Mouse (Mus musculus): ENCODE results near the gene Zranb2. TPM values are rescaled to one million over a fixed set of nuclear protein-coding genes. Genes with fewer than 3 reads are reported as not detected.

The Zranb2 gene
- polyA plus RNA-seq (2015; fragmentation: Nextera tagmentation; extraction: Ambion mirVana), result 118 and 123 TPM in 2 replicates

DNA sequence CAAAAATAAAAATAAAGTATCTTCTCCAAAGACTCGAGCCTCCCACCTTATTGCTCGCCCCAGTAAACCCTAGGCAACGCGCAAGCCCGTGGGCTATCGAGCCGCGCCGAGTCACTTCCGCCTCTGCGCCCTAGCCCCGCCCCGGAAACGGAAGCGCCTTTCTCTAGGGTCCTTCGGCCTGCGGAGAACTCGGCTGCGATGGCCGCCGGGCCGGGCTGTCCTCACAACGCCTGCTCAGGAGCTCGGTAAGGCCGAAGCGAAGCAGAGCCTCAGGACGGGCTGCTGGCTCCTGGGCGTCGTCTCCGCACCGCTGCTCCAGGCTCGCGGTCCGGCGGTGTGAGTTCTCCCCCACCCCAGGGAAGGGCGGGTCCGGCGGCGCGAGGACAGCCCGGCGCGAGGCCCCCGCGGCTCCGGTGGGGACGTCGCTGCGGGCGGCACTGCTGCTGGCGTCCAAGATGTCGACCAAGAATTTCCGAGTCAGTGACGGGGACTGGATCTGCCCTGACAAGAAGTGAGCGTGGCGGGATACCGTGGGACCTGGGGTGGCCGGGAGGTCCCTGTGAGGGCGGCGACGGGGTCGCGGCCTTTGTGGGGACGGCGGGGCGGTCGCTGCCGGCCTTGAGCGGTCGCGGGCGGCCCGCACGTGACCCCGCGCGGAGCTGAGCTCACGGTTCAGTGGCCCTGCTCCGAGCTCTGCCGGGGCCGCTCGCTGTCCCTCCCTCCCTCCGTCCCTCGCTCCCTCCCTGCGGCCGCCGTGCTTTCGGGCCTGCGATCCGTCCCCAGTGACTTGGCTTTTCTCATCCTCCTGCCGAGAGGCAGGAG is at the start of gene Zranb2:
Zranb2 (plus strand) TSS at position 197 of the 822 bp plus-strand sequence.
- ATAC-seq (ENCODE audit: insufficient number of reproducible peaks, insufficient read depth, low FRiP score, low TSS enrichment, low read depth), result peak; percentile 92
- Histone ChIP-seq H3K9me3 (no peaks in the 10 kb centered on the region), H3K4me1 (peaks cover 8% of the 10 kb centered on the region; the same call in 1 of the 2 replicates), H3K27ac (peak within 1 kb of the TSS; percentile 93), H3K27me3 (peaks cover 40% of the 10 kb centered on the region), H3K36me3 (peaks cover 20% of the 10 kb centered on the region), H3K4me3 (peak within 1 kb of the TSS; percentile 88), H3K9ac (peak within 1 kb of the TSS; percentile 93), H3K4me2 (peak within 1 kb of the TSS; percentile 78)
- WGBS, result under 1% methylated on average over 77 of the region's 91 CpGs

GRCm38 (mm10) chr3:157492043-157492442 is 41.9 kb upstream of the Zranb2 start:
- no peaks in the 10 kb centered on the region for H3K4me1 ChIP-seq
- 37% methylated on average over 4 of the region's 4 CpGs for WGBS
- no peak for ATAC-seq (ENCODE audit: insufficient number of reproducible peaks, insufficient read depth, low FRiP score, low TSS enrichment, low read depth)
- H3K27me3 ChIP-seq, result no peaks in the 10 kb centered on the region
- H3K36me3 ChIP-seq, result no peaks in the 10 kb centered on the region
- H3K9ac ChIP-seq, result no peak overlapping the region
- no peak overlapping the region for H3K4me2 ChIP-seq
- no peak overlapping the region for H3K4me3 ChIP-seq
- H3K27ac ChIP-seq, result no peak overlapping the region
- H3K9me3 ChIP-seq, result no peaks in the 10 kb centered on the region

DNA sequence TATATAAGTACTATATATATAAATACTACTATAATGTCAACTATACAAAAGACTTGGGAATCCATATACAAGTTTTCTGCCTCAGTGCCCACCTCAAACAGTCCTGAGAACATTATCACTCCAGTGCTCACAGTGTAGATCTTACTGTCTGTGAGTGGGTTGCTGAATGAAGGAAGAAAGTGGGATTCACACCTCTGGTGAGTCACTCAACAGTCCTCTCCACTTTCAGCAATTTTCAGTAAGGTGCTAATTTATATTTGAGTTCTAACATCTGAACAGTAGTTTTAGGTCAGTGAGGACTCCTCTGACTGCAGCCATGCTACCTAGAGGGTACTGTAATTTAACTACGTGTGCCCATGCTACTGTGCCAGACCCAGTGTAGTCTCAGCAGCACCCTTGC is 31.7 kb upstream of the Zranb2 start:
- no peaks in the 10 kb centered on the region for H3K9me3 ChIP-seq
- no peaks in the 10 kb centered on the region for H3K27me3 ChIP-seq
- no peaks in the 10 kb centered on the region for H3K36me3 ChIP-seq
- H3K27ac ChIP-seq, result no peak overlapping the region
- no peak overlapping the region for H3K4me3 ChIP-seq
- H3K4me2 ChIP-seq, result no peak overlapping the region
- no peak for ATAC-seq (ENCODE audit: insufficient number of reproducible peaks, insufficient read depth, low FRiP score, low TSS enrichment, low read depth)
- H3K9ac ChIP-seq, result no peak overlapping the region
- no peaks in the 10 kb centered on the region for H3K4me1 ChIP-seq
- 66% methylated on average over 1 of the region's 1 CpGs for WGBS

DNA sequence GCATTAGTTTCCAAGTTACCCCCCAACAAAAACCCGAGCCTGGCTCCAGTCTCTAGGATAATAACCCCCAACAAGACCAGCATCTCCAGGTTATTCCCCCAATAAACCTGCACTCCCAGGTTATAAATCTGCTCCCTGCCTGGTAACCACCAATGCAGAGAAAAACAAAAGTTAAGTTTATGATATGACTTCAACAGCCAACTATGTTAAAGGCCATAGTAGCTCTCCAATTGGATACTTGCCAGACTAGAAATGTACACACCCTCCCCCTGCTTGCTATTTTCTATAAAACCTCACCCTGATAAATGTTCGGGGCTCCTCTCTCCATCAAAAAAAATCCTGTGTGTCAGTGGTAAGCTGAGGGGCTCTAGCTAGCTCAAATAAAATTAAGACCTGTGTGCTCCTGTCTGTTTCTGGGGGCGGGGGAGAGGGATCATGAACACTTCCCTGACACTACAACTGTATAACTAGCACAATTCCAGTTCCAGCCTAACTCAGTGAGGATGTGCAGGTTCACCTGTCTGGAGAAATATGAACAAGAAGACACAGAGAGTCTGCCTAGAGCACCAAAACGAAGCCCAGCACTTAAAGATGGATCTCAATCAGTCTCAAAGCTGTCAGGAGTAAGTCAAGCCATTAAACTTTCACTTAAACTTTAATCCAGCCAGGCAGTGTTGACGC is 19.7 kb upstream of the Zranb2 start:
- Histone ChIP-seq H3K27me3 (no peaks in the 10 kb centered on the region), H3K4me1 (no peaks in the 10 kb centered on the region), H3K9ac (no peak overlapping the region), H3K9me3 (no peaks in the 10 kb centered on the region), H3K4me3 (no peak overlapping the region), H3K36me3 (no peaks in the 10 kb centered on the region), H3K27ac (no peak overlapping the region), H3K4me2 (no peak overlapping the region)
- no peak for ATAC-seq (ENCODE audit: insufficient number of reproducible peaks, insufficient read depth, low FRiP score, low TSS enrichment, low read depth)
- 67% methylated on average over 5 of the region's 5 CpGs for WGBS

- 62% methylated on average over 3 of the region's 3 CpGs for WGBS
- Histone ChIP-seq H3K4me3 (no peak overlapping the region), H3K9me3 (no peaks in the 10 kb centered on the region)
Observed at GRCm38 (mm10) chr3:157516471-157516870, 17.5 kb upstream of the Zranb2 start.

DNA sequence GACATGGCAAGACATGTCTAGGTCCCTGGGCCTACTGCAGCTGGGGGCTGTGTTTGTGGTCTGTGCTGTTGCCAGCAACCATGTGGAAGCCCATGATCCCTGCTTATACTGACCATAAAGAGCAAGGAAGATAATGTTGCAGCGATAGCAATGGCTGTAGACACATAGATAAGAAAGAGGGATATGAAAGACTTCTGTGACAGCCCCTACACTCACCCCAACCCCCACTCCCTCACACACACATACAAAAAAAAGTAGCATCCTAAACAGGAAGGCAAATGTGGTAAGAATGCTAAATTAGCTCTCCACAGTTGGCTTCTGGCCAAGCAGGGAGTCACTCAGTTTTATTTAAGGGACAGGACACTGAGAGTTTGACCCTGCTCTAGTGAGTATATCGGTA is 16.0 kb upstream of the Zranb2 start:
- no peak overlapping the region for H3K4me3 ChIP-seq
- H3K9ac ChIP-seq, result no peak overlapping the region
- H3K4me2 ChIP-seq, result no peak overlapping the region
- WGBS, result 73% methylated on average over 2 of the region's 2 CpGs
- H3K36me3 ChIP-seq, result no peaks in the 10 kb centered on the region
- H3K9me3 ChIP-seq, result no peaks in the 10 kb centered on the region
- no peaks in the 10 kb centered on the region for H3K4me1 ChIP-seq
- H3K27ac ChIP-seq, result no peak overlapping the region
- peaks cover 12% of the 10 kb centered on the region for H3K27me3 ChIP-seq
- ATAC-seq (ENCODE audit: insufficient number of reproducible peaks, insufficient read depth, low FRiP score, low TSS enrichment, low read depth), result no peak

More at GRCm38 (mm10) chr3:157516471-157516870, 17.5 kb upstream of the Zranb2 start:
- Histone ChIP-seq H3K4me1 (no peaks in the 10 kb centered on the region), H3K27me3 (peaks cover 3% of the 10 kb centered on the region), H3K4me2 (no peak overlapping the region), H3K36me3 (no peaks in the 10 kb centered on the region), H3K27ac (no peak overlapping the region), H3K9ac (no peak overlapping the region)
- no peak for ATAC-seq (ENCODE audit: insufficient number of reproducible peaks, insufficient read depth, low FRiP score, low TSS enrichment, low read depth)

DNA sequence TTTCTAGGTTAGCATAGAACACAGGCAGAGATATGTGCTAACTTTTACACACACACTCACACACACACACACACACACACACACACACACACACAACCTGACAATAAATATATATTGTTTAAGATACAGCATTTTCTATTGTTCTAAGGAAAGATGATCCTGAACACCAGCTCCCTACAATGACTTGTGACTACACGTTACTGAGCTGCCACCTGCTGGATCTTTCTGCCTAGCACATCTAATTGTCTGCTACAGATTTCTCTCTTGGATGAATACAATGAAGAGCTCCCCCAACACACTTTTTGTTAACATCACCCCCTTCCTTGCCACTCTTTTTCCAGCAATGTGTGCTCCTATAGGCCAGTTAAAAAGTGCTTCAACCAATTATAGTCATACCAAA is 13.5 kb upstream of the Zranb2 start:
- Histone ChIP-seq H3K36me3 (no peaks in the 10 kb centered on the region), H3K4me1 (no peaks in the 10 kb centered on the region), H3K4me2 (no peak overlapping the region), H3K9ac (no peak overlapping the region), H3K27ac (no peak overlapping the region), H3K4me3 (no peak overlapping the region), H3K27me3 (peaks cover 25% of the 10 kb centered on the region), H3K9me3 (no peaks in the 10 kb centered on the region)
- 3% methylated on average over 1 of the region's 1 CpGs for WGBS
- ATAC-seq (ENCODE audit: insufficient number of reproducible peaks, insufficient read depth, low FRiP score, low TSS enrichment, low read depth), result no peak

DNA sequence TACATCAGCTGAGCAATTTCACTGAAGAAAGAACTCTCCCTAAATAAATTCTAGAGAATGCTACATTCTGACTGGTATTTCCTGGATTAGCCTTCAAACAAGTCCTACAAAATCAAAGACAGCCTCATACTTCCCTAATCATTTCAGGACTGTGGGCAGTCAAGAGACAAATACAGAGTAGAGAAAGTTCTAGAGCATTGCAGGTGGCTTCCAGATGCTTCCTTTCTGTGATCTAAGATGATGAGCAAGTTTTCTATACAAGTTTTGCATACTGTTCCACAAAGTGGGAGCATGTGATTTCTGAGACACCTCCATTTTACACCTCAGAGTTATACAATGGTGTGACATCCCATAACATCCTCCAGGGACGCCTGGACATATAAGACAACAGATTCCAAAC is 10.1 kb upstream of the Zranb2 start:
- Histone ChIP-seq H3K27me3 (peaks cover 45% of the 10 kb centered on the region), H3K9ac (no peak overlapping the region), H3K4me3 (no peak overlapping the region), H3K4me1 (no peaks in the 10 kb centered on the region), H3K4me2 (no peak overlapping the region), H3K36me3 (no peaks in the 10 kb centered on the region), H3K27ac (no peak overlapping the region), H3K9me3 (no peaks in the 10 kb centered on the region)
- WGBS, result 44% methylated on average over 1 of the region's 1 CpGs
- ATAC-seq (ENCODE audit: insufficient number of reproducible peaks, insufficient read depth, low FRiP score, low TSS enrichment, low read depth), result no peak

DNA sequence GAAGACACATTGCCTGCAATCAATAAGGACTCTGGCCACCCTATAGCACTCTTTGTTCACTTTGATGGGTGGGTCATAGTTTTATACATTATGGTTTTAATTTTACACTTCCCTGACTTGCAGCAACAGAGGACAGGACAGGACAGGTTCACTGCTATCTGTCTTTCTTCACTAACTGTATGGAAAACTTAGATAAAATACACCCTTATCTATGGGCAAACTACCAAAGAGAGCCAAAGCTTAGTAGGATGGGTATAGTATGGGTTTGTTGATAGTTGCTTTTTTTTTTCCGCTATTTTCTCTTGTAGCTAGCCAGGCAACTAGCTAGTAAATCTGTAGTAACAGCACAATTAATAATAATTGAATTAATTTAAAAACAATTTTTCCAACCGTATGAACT is 2.4 kb upstream of the Zranb2 start:
- WGBS, result 70% methylated on average over 2 of the region's 2 CpGs
- H3K9ac ChIP-seq, result no peak overlapping the region
- H3K27me3 ChIP-seq, result peaks cover 59% of the 10 kb centered on the region
- H3K36me3 ChIP-seq, result 0 out of 2 replicates have a peak, but pooled peaks cover 4% of the 10 kb centered on the region
- no peak for ATAC-seq (ENCODE audit: insufficient number of reproducible peaks, insufficient read depth, low FRiP score, low TSS enrichment, low read depth)
- H3K4me2 ChIP-seq, result no peak overlapping the region
- H3K27ac ChIP-seq, result no peak overlapping the region
- H3K4me1 ChIP-seq, result peaks cover 7% of the 10 kb centered on the region; the same call in 1 of the 2 replicates
- H3K9me3 ChIP-seq, result no peaks in the 10 kb centered on the region
- no peak overlapping the region for H3K4me3 ChIP-seq

DNA sequence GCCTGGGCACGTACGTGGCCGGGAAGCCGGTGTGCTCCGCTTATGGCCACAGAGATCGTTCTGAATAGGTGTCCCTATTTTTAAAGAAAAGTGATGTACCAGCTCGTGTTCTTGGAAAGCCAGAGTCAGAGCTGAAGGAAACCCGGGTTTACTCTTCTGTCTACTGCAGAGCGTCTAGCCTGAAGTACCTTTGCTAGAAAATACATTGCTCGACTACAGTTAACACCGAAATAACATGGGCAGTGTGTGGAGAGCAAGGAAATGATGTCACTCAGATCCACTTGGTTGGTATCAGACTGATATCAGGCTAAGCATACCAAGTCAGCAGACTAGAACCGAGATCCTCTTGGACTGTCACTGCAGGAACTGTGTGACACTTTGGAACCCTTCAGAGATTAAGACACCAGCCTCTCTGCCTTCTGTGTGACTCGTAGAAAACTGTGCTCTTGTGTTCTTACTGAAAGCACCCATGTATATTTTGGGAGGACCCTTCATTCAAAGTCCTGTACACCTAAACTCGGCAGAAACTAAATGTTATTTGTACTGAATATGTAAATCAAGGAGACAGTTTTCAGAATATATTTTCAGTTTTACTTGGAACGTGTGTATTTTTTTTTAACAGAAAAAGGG is 941 bp downstream of the Zranb2 start:
- H3K4me1 ChIP-seq, result peaks cover 8% of the 10 kb centered on the region; the same call in 1 of the 2 replicates
- H3K9ac ChIP-seq, result peak overlapping the region; percentile 93
- peaks cover 33% of the 10 kb centered on the region for H3K27me3 ChIP-seq
- WGBS, result 3% methylated on average over 15 of the region's 15 CpGs
- H3K27ac ChIP-seq, result peak overlapping the region; percentile 93
- H3K4me2 ChIP-seq, result peak overlapping the region; percentile 78
- H3K4me3 ChIP-seq, result peak overlapping the region; percentile 88
- no peaks in the 10 kb centered on the region for H3K9me3 ChIP-seq
- no peak for ATAC-seq (ENCODE audit: insufficient number of reproducible peaks, insufficient read depth, low FRiP score, low TSS enrichment, low read depth)
- H3K36me3 ChIP-seq, result peaks cover 27% of the 10 kb centered on the region

- H3K27me3 ChIP-seq, result no peaks in the 10 kb centered on the region
- H3K9me3 ChIP-seq, result no peaks in the 10 kb centered on the region
- ATAC-seq (ENCODE audit: insufficient number of reproducible peaks, insufficient read depth, low FRiP score, low TSS enrichment, low read depth), result no peak
- WGBS, result 96% methylated on average over 2 of the region's 2 CpGs
- H3K36me3 ChIP-seq, result peaks cover 46% of the 10 kb centered on the region
- no peak overlapping the region for H3K4me3 ChIP-seq
- no peak overlapping the region for H3K27ac ChIP-seq
- H3K4me1 ChIP-seq, result no peaks in the 10 kb centered on the region
- no peak overlapping the region for H3K9ac ChIP-seq
- no peak overlapping the region for H3K4me2 ChIP-seq
Observed at GRCm38 (mm10) chr3:157549323-157549722, 15.4 kb downstream of the Zranb2 start.

Data from embryonic facial prominence, embryonic 13.5 days (tissue).